Mouse (Mus musculus) MEL (cell line): Measurements from ENCODE around the gene Palm3.

Source experiments
- CTCF ChIP-seq, 3 experiments: IDR thresholded peaks in 2 of 3; conservative IDR thresholded peaks in 1 of 3; 2 replicates each; pipeline ENCODE4 v1.5.1; 2011 to 2012; ENCODE audit warnings: low read length in 3 of 3, low read depth in 2 of 3, mild to moderate bottlenecking in 2 of 3, improper control_type of control experiment in 1 of 3, inconsistent platforms in 1 of 3, mixed read lengths in 1 of 3, moderate library complexity in 1 of 3; ENCODE audit not compliant: control insufficient read depth in 1 of 3, insufficient read depth in 1 of 3, poor library complexity in 1 of 3, severe bottlenecking in 1 of 3
- EP300 ChIP-seq, 2 experiments: IDR thresholded peaks; 2 replicates each; pipeline ENCODE4 v1.6.1; 2011; ENCODE audit warnings: improper control_type of control experiment in 2 of 2, low read length in 2 of 2, low read depth in 1 of 2, mild to moderate bottlenecking in 1 of 2
- GATA1 ChIP-seq: IDR thresholded peaks from 2 replicates; pipeline ENCODE4 v1.6.1; 2011; ENCODE audit warnings: low read depth, low read length, improper control_type of control experiment
- NRF1 ChIP-seq: IDR thresholded peaks from 2 replicates; pipeline ENCODE4 v1.6.1; 2014; ENCODE audit warnings: low read depth, mild to moderate bottlenecking, inconsistent platforms, low read length, improper control_type of control experiment, moderate library complexity; ENCODE audit not compliant: poor library complexity, insufficient read depth, severe bottlenecking
- POLR2A ChIP-seq, 2 experiments: IDR thresholded peaks; 2 replicates each; pipeline ENCODE4 v1.6.1; 2011 to 2012; ENCODE audit warnings: low read length in 2 of 2, mild to moderate bottlenecking in 2 of 2, control low read depth in 1 of 2, improper control_type of control experiment in 1 of 2, low read depth in 1 of 2, moderate library complexity in 1 of 2; ENCODE audit not compliant: control insufficient read depth in 1 of 2, insufficient read depth in 1 of 2, poor library complexity in 1 of 2
- POLR2AphosphoS5 ChIP-seq: IDR thresholded peaks from 2 replicates; pipeline ENCODE4 v1.6.1; 2012; ENCODE audit warnings: low read depth, borderline replicate concordance, mild to moderate bottlenecking, inconsistent platforms, low read length, moderate library complexity, mixed read lengths
- SMC3 ChIP-seq: IDR thresholded peaks from 2 replicates; pipeline ENCODE4 v1.6.1; 2011; ENCODE audit warnings: low read depth, low read length, improper control_type of control experiment
- TBP ChIP-seq: IDR thresholded peaks from 2 replicates; pipeline ENCODE4 v1.8.0; 2011; ENCODE audit warnings: low read depth, low read length, improper control_type of control experiment
- ZC3H11A ChIP-seq: IDR thresholded peaks from 2 replicates; pipeline ENCODE4 v1.6.1; 2012; ENCODE audit warnings: low read depth, mild to moderate bottlenecking, inconsistent platforms, low read length, improper control_type of control experiment

DNA sequence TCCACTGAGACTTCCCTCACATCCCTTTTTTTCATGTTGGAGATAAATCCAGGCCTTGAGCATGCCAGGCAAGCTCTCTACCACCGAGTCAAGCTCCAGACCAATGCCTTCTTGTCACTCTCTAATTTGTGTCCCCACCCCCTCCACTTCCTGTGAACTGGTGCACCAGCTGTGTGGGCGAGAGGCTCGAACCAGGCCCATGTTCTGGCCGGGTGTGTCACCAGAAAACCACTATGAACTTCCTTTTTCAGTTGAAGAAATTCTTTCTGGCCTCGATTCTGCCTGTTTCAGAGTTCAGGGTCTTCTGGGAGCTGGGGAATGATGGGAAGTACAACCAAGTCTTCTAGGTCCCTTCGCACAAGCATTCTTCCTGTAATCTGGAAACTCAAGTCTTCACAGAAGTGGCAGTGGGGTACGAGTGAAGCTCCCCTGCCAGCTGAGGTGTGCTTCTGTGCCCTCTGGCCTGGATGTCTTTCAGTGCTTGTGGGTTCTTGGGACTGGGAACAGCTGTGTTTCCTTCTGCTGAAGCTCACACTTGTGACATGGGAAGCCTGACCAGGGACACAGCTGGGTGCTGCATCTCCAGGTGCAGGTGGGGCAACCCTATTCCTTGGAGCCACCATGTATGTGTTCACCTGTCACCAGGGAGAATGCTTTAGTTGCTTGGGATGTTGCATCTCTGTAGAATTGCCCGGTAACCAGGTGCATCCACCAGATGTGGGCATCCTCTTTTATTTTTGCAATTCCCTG lies 42.8 kb downstream of the Palm3 start:
- TF ChIP-seq SMC3 (no peak), POLR2A (IDR thresholded peaks at IDR 0.05; ENCODE audit: control insufficient read depth in 1 of 2, insufficient read depth in 1 of 2, low read depth in 1 of 2, low read length in 2 of 2, poor library complexity in 1 of 2) (peak in 1 of 2 experiments; percentile 56; a peak in 1 of 4 replicates), ZC3H11A (no peak), GATA1 (no peak), CTCF (IDR thresholded peaks at IDR 0.05 in 2 of 3, conservative IDR thresholded peaks at IDR 0.05 in 1 of 3; ENCODE audit: control insufficient read depth in 1 of 3, insufficient read depth in 1 of 3, low read depth in 2 of 3, low read length in 3 of 3, poor library complexity in 1 of 3, severe bottlenecking in 1 of 3) (no peak), EP300 (IDR thresholded peaks at IDR 0.05; ENCODE audit: low read depth in 1 of 2, low read length in 2 of 2) (peak in 1 of 2 experiments; percentile 67; a peak in 3 of 4 replicates), POLR2AphosphoS5 (no peak), TBP (0 out of 2 replicates have a peak, but pooled peaks have one; percentile 44), NRF1 (no peak)
